Mouse (Mus musculus) gastrocnemius, adult 18-20 months (tissue): Measurements from ENCODE around the gene C8a. TPM values are rescaled to one million over a fixed set of nuclear protein-coding genes. Genes with fewer than 3 reads are reported as not detected.

Source experiments
- DNase-seq: peaks from one replicate; pipeline ENCODE4 v3.0.0; 2021; ENCODE audit warnings: low spot score
- total RNA-seq, 2 experiments: library from RNA; stranded (reverse); gene quantifications; 2 replicates each; pipeline ENCODE4 v1.2.3; 2021

C8a gene
- total RNA-seq, 2 experiments from 2014 or later: 0.14 TPM; not detected in 1

DNA sequence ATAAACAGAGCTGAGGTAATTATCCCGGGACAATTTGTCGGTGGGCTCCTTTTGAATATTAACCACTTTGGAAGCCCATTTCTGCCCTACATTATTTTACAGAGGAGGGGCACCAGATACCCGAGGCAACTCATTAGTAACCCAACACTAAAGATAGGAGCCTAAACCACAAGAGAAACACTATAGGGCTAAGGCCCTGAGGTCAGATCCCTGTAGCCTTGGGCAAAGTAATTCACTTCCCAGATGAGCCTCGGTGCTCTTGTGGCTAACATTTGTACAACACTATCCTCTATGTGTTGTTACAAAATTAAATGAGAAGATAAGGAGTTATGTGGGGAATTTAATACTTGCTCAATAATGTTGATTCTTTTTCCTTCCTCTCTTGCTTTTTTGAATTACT, 32.7 kb downstream of the C8a start:
- no peak for DNase-seq

DNA sequence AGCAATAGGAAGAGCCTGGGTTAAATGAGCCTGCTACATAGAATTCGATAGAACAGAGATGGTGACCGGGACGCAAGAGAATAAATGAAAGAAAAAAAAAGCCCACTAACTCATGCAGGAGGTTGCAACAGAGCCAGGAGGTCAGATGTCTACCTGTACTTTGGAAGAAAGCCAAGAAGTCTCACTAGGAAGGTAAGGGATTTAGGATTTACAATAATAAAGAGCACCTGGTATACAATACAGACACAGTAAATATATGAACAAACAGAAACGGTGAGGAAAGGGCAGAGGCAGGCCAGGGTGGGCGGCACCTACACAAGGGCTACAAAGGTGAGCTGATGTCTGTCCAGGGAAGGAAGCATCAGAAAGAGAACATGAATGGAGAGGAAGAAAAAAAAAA, 34.0 kb downstream of the C8a start:
- DNase-seq: no peak

DNA sequence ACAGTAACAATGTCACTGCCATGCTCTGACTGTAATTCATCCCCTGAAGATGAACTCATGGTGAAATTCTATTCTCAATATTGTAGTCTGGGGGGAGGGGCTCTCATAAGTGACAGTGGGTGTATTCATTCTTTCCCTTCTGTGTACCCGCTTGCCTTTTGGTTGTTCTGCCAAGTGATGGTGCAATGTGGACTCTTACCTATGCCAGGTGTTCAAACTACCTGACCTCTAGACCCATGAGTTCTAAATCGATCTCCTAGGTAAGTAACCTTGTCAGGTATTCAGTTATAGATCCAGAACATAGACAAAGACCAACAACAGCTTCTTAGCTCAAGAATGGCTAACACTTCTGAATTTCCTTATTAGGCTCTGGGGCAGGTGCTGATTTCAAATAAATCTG, 37.9 kb downstream of the C8a start:
- DNase-seq: no peak

DNA sequence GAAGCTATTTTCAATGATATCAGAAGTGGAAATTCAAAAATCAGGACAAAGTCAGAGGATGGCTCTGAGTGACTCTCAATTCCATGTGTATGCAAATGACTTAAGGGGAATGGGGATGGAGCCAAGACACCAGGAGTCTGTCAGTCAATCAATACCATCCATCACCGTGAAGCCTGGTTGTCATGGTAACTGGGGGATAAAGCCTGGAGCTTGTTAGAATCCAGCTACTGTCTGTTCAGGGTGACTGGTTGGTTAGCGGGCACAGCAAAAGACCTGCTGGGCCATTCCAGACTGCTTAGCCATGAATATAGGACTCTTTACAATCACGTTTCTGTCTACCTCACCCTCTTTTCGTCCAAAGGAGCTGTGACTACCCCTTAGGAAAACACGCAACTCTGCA, 41.1 kb downstream of the C8a start:
- no peak for DNase-seq

DNA sequence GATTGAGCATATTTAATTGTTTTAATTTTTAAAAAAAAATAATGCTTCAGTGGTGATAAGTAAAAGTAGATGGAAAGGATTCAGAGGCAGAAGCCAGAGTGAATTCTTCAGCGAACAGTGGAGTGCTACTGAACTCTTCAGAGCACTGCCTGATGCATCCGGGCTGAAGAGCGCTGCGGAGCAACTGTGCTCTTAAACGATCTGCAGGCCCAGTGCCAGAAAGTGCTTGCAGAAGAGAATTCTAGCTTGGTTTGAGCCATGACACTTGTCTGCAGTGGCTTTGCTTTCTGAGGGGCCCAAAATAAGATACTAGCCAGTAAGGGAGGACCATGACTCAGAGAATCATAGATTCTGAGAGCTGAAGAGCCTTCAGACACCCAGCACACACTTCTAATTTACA, 47.3 kb downstream of the C8a start:
- no peak for DNase-seq

DNA sequence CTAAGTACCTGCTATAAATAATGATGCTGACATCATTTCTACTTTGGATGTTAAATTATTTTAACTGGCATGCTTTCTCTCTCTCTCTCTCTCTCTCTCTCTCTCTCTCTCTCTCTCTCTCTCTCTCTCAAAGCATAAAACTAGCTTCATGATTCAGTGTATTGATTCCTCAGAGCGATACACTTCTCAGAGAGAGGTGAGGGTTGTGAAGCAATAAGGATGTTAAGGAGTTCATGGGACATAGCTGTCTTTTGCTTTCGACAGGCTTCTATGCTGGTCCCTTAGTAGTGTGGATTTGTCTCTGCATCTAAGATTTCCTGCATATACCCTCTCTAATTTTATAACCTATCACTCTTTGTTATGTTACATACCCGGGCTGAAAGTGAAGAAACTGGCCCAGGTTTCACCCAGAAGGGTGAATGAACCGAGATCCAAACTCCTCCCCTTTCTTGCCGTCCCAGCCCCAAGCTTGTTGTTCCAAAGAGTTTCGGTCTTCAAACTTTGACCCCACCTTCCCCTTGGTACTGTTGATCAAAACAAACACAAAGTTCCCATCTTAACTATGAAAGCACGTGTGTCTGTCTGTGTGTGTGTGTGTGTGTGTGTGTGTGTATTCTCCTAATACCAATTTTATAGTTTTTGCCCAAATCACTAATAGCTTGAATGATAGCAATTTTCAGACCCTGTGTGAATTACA, 51.7 kb downstream of the C8a start:
- no peak for DNase-seq

DNA sequence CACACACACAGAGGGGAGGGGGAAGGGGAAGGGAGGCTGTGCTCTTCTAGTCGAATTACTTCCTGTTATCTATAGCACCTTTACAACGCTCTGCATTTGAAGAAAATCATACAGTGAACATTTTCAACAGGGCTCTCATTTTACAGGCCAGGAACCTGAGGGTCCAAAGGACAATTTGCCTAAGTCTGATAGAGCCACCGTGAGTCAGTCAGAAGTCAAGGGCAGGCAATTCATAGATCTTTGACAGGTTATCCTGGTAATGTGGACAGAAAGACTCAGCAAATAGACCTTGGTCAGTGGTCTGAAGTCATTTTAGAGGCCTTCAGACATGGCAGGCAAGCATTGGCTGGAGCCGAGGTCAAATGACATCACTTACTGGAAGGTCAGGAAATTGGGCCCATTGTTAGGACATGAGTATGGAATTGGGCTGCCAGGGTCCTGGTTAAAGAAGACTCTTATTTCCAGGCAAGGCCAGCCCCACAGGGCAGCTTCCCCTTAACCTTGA, 52.5 kb downstream of the C8a start:
- no peak for DNase-seq

DNA sequence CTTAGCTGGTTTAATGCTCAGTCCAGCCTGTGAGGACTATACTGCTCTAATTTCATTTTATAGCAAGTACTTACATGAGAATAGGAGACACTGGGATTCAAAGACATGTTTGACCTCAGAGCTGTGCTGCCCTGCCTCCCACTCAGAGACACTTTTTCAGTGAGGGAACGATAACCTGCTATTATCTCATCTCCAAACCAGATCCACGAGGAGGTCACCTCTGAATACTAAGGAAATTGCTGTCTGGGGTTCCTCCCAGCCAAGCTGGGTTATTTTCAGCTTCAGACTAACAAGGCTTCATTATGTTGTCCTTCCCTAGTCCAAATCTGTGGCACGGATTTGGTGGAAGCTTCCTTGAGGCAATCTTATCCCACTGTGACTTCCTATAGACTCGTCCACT, 56.3 kb downstream of the C8a start:
- no peak for DNase-seq

DNA sequence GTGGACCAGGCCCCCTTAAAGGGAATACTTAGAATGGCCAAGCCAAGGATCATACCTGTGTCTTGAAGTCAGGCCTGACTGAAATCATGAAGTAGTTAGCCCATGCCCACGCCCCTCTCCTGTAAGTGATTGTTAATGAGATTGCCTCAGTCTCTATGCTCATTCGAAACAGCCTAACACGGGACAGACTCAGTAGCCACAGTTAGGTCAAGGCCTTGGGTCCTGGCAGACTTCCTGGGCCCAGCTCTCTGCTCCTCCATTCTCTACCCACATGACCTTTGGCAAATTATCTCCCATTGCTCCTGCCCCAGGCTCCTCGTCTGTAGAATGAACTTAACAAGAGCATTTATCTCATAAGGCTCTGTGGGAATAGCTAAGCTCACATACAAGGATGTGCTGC, 57.2 kb downstream of the C8a start:
- DNase-seq: no peak

DNA sequence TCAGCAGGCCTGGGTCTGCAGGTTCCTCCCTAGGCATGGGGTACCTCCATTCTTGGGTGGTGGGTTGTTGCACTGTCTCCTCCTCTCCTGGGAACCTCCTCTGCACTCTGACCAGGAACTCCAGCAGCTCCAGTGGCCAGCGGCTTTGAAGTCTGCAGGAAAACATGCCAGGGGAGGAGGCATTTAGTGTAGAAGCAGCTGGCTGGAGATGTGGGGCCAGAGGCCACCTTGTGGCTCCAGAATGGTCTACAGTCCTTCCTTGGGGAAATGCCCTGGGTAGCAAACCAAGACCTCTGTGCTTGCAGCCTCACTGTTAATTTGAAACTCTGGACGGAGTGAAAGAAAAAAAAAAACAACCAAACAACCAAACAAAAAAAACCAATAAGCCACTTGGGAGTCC, 58.7 kb downstream of the C8a start:
- DNase-seq: no peak

DNA sequence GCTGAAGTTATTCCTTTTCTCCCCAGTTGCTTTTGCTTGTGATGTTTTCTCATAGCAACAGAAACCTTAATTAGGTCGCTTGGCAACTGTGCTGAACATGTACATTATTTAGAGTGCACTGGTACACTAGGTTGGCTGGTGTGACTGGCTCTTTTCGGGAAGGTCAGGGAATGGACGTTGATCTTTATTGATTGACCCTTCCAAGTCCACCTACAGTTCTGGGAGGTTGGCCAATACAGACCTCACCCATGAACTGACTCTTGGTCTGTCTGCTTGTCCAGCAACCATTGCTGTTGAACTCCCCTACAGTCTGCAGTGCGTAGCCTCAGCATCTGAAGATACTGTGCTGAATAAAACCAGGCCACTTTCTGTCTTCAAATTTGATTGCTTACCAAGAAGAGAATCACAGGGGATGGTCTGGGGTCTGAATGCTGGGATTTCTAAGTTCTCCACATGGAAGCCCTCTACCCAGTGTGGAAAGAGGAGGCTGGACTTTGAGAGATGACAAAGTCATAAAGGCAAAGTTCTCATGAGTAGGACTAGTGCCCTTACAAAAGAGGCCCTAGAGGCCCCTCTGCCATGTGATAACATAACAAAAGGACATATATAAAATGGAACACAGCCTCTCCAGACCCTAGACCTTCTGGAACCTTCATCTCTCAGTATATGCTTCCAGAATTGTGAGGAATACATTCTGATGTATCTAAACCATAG, 59.5 kb downstream of the C8a start:
- DNase-seq: no peak

DNA sequence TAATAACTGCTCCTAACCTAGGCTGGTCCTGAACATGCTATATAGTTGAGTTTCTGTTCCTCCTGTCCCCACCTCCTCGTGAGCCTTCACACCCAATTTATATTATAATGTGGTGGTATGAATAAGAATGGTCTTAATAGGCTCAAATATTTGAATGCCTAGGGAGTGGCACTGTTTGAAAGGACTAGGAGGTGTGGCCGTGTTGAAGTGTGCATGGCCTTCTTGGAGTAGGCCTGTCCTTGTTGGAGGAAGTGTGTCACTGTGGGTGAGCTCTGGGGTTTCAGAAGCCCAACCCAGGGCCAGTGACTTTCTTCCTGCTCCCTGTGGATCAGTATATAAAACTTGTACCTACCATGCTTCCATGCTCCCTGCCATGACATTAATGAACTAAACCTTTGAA, 62.6 kb downstream of the C8a start:
- DNase-seq: no peak

DNA sequence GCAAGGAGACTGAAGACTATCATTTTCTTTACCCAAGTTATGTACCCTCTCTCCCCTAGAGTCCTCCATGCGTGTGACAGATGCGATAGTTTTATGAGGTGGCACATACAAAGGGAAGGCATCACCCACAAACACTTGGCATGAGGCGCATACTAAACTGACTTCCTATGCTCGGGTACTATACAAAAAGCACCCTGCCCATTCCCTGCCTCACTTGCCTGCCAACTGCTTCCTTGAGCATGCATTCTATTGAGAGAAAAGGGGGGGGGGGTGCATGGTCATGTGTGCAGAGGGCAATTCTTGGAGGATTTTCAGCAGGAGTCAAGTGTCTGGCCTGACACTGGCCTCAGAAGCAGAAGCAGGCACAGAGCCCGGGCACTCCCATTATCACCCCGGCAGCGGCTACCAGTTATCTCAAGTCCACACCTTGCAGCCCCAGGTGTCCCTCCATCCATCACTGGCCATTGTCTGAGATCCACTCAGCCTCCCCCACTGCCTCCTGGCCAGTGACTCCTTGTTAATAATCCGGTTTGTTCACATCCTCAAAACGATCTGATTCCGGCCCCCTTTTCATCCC, 65.4 kb downstream of the C8a start:
- no peak for DNase-seq

DNA sequence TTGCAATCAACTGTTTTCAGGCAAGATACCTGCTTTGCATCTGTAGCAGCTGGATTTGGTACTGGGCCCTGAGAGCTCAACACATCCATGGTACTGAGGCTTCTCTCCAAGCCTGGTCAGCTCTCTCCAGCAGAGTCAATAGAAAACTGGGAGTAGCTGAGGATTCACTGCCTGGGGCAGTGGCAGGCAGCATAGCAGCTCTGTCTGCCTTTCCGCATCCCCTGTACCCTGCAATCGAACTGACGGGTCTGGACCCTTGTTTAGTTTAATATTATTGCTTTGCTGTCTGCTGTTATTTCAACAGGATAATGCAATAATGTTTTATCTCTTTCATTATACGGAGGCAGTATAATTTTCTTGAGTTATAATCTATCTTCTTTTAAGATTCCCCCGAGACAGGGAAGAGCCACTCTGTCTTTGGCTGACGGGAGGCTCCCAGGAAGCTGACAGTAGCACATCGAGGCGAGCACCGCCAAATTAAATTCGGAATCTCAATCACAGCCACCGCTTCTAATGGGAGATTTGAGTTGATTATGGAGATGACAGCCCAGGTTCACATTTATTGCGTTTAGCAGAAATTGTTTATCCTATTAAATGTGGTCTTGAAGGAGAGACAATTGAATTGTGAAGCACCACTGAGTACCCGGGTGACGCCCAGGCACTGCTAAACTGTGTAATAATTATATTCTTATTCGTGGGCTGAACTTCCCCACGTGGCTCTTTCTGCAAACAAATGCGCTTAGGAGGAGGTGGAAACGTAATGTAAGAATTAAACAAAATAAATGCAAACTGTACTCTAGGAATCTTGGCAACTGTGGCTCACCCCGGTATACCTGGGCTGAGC, 70.6 kb downstream of the C8a start:
- DNase-seq: no peak

DNA sequence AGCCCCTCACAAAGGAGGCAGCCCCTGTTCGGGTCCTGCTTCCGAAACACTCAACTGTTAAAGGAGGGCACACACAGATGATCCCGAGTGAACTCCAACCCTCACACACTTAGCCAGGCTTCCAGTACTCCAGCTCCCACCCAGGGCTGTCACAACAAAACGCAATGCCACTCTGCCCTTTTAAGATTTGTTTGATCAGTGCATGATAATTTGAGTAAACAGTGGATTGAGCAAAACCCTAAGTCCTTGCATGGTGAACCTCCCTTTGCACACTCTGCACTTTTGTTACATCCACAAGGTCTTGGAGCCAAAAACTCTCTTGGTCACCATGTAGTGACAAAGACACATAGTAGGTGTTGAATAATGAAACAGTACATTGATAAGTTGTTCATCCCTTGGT, 72.1 kb downstream of the C8a start:
- DNase-seq: no peak

DNA sequence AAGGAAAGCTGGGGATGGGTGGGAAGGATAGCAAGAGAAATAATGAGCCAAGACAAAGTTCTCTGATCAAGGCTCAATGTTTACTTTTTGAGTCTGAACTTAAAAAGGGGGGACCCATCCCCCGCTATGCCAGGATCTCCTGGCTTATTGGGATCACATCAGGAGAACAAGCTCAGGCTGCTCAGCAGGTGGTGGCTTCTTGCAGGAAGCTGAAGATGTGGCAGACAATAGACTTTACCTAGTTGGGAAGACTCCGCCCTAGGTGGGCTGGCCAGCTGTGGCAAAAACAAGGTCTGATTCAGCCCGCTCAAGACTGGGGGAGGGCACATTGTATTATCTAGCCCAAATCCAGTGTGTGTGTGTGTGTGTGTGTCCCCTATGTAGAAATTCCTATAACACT, 74.6 kb downstream of the C8a start:
- DNase-seq: no peak

DNA sequence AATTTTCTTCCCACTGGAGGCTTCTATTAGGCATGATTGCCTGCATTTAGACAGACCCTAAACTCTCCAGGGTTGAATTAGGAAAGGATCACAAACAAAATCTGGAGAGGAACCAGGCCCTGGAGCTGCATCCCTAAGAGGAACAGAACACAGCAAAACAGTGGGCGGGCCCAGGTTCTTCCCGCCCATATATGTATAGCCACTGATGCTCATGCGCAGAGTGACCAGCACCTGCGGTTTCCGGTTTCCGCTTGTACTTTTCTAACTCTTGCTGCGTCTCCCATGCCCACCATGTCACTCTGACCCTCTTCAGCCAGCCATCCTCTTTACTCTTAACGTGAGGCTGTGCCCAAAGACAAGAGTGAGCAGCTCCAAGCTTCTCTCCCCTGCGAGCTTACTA, 77.2 kb downstream of the C8a start:
- DNase-seq: no peak

DNA sequence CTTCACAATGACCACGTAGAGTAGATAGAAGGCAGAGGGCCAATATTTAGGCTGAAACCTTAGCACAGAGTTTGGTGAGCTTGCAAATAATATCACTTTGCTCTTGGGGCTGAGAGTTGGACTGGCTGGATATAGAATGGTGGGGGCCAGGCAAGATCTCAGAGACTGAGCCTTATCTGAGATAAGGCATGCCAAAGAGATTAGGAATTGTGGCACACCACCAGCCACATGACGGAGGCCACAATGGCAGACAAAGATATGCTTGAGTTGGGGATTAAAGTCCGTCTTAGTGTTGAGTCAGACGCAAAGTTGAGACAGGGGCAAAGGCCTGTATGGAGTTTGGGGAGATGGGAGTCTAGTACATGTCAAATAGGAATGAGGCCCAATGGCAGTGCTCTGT, 84.1 kb downstream of the C8a start:
- no peak for DNase-seq

DNA sequence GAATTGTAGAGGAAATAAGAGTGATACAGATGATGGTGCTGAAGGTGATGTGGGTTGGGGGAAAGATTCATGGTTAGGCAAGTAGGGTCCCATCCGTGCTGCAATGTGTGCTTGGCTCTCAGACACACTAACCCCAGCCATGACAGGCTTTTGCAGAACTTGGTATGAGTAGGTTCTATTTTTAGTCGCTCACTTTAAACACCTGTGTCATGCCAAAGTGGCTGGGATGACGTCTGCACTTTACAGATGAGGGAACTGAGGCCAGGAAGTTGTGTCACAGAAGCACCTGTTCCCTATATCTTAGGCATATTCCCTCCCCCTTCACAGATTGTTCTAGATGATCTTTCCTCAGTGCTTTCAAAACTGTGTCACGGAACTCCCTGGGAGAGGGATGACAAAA, 93.9 kb downstream of the C8a start:
- no peak for DNase-seq

DNA sequence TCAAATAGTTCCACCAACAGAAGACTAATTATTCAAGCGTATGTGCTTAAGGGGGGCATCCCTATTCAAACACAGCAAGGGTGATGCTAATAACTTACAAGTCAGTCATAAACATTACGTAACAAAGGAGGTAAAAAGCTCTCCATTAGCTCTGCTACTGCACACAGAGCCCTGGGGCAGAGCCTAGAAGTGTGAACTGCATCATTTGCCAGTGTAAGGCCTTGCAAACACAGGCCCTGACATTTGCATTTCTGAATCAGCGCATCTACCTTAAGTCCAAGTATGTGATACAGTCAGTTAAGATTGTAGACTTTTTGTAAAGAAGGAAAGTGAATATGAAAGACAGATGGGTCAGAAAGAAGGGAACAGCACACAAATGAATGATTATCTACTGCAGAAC, 94.8 kb downstream of the C8a start:
- no peak for DNase-seq

DNA sequence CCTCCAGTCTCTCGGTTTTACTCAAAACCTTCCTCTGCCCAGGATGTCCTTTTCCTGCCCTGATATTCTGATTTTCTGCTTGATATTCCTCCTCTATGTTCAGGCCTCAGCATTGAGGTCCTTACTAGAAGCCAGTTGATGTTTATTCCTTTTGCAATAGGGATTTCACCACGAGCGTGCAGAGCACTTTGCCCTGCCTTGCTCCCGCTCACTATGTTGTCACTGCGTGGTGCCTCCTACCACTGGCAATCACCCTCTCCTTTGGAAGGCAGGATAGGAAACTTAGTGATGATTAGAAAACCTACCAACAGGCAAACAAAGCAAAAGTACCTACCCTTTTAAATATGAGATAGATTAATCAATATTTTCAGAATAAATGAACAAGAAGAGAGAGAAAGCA, 96.7 kb downstream of the C8a start:
- DNase-seq: no peak

DNA sequence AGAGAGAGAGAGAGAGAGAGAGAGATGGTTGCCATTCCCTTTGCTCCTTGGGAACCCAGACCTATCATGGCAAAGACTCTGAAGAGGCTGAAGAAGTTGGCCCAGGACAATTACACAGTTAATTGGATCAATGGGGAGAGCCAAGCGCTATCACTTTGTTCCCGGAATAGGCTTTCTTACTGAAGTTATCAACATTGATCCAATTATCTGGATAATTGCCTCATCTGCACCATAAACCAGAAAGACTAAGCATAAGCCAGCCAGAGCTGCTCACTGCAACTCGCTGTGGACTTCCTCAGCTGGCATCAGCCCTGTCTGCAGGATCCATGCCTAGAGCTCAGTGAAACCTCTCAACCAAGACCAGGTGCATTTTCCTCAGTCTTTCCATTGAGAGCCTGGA, 100.6 kb downstream of the C8a start:
- DNase-seq: no peak
